Mouse (Mus musculus): ENCODE measurements around the gene Bub1b. TPM values are rescaled to one million over a fixed set of nuclear protein-coding genes. Genes with fewer than 3 reads are reported as not detected.

Gene Bub1b
- total and polyA plus RNA-seq, 2 experiments from 2014 or later: 4.2 to 7.4 TPM

DNA sequence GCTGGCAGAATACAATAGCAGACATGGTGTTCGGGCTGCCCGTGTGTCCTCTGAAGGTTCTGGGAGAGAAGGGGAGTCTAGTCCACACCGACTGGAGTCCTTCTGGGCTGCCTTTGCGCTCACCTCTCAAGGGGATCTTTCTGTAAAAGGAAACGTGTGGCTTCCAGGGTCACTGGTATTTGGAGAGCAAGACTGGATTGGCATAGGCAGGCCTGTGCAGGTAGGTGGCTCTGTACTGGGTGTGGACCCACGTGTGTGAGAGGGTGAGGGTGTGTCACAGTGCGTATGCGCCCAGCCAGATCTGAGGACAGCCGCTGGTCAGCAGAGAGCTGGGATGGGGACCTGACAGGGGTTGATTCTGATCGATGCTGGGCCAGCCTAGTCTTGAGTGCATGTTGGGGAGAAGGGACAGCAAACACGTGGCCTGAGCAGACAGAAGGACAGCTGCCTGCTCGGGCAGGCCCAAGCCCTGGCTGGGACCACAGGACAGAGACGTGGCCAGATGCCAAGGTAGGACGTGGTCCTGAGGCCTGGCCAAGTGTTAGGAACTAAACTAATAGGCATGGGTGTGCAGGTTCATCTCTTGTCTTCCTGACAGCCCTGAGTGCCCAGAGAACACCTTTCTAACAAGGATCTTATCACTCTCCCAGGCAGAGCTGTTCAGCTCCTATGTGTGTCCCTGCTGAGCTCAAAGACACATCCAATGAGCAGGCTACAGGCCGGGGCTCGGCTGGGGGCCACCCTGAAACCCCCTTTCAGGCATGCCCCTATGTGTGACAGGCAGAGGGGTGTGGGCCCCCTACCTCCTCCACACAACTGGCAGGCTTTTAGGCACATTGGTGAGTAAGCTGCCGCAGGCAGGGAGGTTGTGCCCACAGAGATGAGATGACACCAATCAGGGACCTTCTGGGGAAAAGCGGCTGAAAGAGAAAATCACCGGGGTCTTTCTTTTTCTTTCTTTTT is 66.1 kb downstream of the Bub1b start:
- Histone ChIP-seq H3K4me2 (ENCODE audit: low read depth, low read length, poor library complexity, severe bottlenecking) (peak overlapping the region; percentile 79), H3K4me1 (ENCODE audit: insufficient read depth, low read length) (peaks cover 23% of the 10 kb centered on the region), H3K9me3 (ENCODE audit: low read length) (no peaks in the 10 kb centered on the region), H3K27ac (ENCODE audit: low read depth, low read length) (peak overlapping the region; percentile 88), H3K36me3 (ENCODE audit: insufficient read depth, low read length) (no peaks in the 10 kb centered on the region), H3K9ac (replicated peaks; ENCODE audit: low read length, poor library complexity, severe bottlenecking) (peak overlapping the region; percentile 62), H3K27me3 (ENCODE audit: insufficient read depth, low read length) (no peaks in the 10 kb centered on the region), H3K4me3 (ENCODE audit: low read depth, low read length) (peak overlapping the region; percentile 50)
- WGBS: 33% methylated on average over 19 of the region's 19 CpGs
- DNase-seq (ENCODE audit: low spot score): no peak
- peak; percentile 43 for TF ChIP-seq CTCF (IDR thresholded peaks at IDR 0.05)
- peak; percentile 47 for ATAC-seq (ENCODE audit: low FRiP score)

- 75% methylated on average over 3 of the region's 3 CpGs for WGBS
- Histone ChIP-seq H3K4me2 (ENCODE audit: low read depth, low read length, poor library complexity, severe bottlenecking) (peak overlapping the region; percentile 79), H3K27ac (ENCODE audit: low read depth, low read length) (no peak overlapping the region), H3K9ac (replicated peaks; ENCODE audit: low read length, poor library complexity, severe bottlenecking) (no peak overlapping the region), H3K9me3 (ENCODE audit: low read length) (no peaks in the 10 kb centered on the region), H3K4me3 (ENCODE audit: low read depth, low read length) (peak overlapping the region; percentile 50), H3K36me3 (ENCODE audit: insufficient read depth, low read length) (no peaks in the 10 kb centered on the region), H3K4me1 (ENCODE audit: insufficient read depth, low read length) (peaks cover 26% of the 10 kb centered on the region; the same call in 1 of the 2 replicates), H3K27me3 (ENCODE audit: insufficient read depth, low read length) (no peaks in the 10 kb centered on the region)
- no peak for ATAC-seq (ENCODE audit: low FRiP score)
- DNase-seq (ENCODE audit: low spot score): no peak
- TF ChIP-seq CTCF (IDR thresholded peaks at IDR 0.05): no peak
Observed at GRCm38 (mm10) chr2:118664975-118665516, 67.0 kb downstream of the Bub1b start.

DNA sequence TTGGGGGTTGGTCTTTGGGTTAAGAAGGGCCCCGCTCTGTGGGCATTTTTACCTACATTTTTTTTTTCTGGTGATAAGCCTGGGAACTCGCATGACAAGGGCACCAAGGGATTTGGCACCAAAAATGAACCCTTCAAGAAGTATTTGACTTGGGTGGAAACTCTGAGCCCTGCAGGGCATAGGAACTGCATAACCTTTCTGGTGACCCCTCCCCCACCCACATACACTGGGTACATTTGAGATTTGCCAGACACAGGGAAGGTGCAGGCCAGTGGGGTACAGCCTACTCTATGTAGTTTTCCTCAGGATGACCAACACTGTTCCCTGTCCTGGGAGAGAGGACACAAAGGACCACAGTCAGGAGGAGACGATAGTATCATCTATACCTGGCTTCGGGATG is 67.6 kb downstream of the Bub1b start:
- H3K9me3 ChIP-seq (ENCODE audit: low read length): no peaks in the 10 kb centered on the region
- DNase-seq (ENCODE audit: low spot score) (no peak), ATAC-seq (ENCODE audit: low FRiP score) (no peak)
- peak overlapping the region; percentile 79 for H3K4me2 ChIP-seq (ENCODE audit: low read depth, low read length, poor library complexity, severe bottlenecking)
- H3K4me3 ChIP-seq (ENCODE audit: low read depth, low read length): 0 out of 2 replicates have a peak overlapping the region, but pooled peaks have one; percentile 0
- H3K27me3 ChIP-seq (ENCODE audit: insufficient read depth, low read length): no peaks in the 10 kb centered on the region
- no peak overlapping the region for H3K9ac ChIP-seq (replicated peaks; ENCODE audit: low read length, poor library complexity, severe bottlenecking)
- H3K4me1 ChIP-seq (ENCODE audit: insufficient read depth, low read length): peaks cover 26% of the 10 kb centered on the region; the same call in 1 of the 2 replicates
- H3K36me3 ChIP-seq (ENCODE audit: insufficient read depth, low read length): no peaks in the 10 kb centered on the region; the same call in 1 of the 2 replicates
- no peak overlapping the region for H3K27ac ChIP-seq (ENCODE audit: low read depth, low read length)
- WGBS: 83% methylated on average over 4 of the region's 4 CpGs
- no peak for TF ChIP-seq CTCF (IDR thresholded peaks at IDR 0.05)

DNA sequence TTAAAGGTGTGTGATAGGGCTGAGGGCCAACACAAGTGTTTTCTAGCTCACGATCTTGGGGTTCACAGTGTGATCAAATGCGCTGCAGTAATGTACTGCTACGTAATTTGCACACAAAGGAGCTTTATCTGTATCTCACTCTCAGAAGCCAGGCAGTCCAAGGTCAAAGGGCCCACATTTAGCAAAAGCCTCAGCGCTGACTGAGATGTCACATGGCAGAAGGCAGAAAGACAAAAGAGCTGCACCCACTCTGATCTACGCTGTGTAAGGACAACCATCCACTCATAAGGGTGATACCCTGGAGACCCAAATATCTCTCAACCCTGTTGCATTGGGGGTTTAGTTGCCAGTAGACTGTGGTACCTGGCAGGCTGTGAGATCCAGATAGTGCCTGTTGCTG is 69.2 kb downstream of the Bub1b start:
- H3K27ac ChIP-seq (ENCODE audit: low read depth, low read length): no peak overlapping the region
- no peak overlapping the region; the same call in 1 of the 2 replicates for H3K4me2 ChIP-seq (ENCODE audit: low read depth, low read length, poor library complexity, severe bottlenecking)
- no peak overlapping the region for H3K9ac ChIP-seq (replicated peaks; ENCODE audit: low read length, poor library complexity, severe bottlenecking)
- H3K4me3 ChIP-seq (ENCODE audit: low read depth, low read length): no peak overlapping the region
- H3K27me3 ChIP-seq (ENCODE audit: insufficient read depth, low read length): no peaks in the 10 kb centered on the region
- no peak for ATAC-seq (ENCODE audit: low FRiP score)
- DNase-seq (ENCODE audit: low spot score): no peak
- peaks cover 26% of the 10 kb centered on the region; the same call in 1 of the 2 replicates for H3K4me1 ChIP-seq (ENCODE audit: insufficient read depth, low read length)
- WGBS: 79% methylated on average over 5 of the region's 5 CpGs
- H3K9me3 ChIP-seq (ENCODE audit: low read length): no peaks in the 10 kb centered on the region
- no peaks in the 10 kb centered on the region; the same call in 1 of the 2 replicates for H3K36me3 ChIP-seq (ENCODE audit: insufficient read depth, low read length)
- no peak for TF ChIP-seq CTCF (IDR thresholded peaks at IDR 0.05)

DNA sequence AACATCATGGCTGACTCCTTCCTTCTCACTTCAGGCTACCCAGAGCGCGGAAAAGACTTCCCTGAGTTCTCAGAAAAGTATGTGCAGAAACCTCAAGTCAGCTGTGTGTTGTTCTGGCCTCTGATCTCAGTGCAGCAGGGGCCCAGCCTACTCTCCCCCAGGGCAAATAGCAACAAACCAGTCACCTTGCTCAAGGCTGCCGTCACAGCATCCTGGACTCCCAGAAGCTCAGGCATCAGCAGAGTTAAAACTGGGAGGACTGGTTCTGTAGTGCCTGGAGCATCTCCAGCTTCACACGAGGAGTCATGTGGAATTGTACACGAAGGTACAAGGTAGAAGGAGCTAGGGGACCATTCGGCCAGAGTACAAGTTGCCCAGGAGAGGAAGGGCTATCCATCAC is 71.2 kb downstream of the Bub1b start:
- ATAC-seq (ENCODE audit: low FRiP score): no peak
- no peaks in the 10 kb centered on the region for H3K9me3 ChIP-seq (ENCODE audit: low read length)
- H3K4me3 ChIP-seq (ENCODE audit: low read depth, low read length): no peak overlapping the region
- H3K9ac ChIP-seq (replicated peaks; ENCODE audit: low read length, poor library complexity, severe bottlenecking): no peak overlapping the region
- H3K4me1 ChIP-seq (ENCODE audit: insufficient read depth, low read length): peaks cover 23% of the 10 kb centered on the region; the same call in 1 of the 2 replicates
- WGBS: 70% methylated on average over 6 of the region's 6 CpGs
- no peak overlapping the region for H3K27ac ChIP-seq (ENCODE audit: low read depth, low read length)
- TF ChIP-seq CTCF (IDR thresholded peaks at IDR 0.05): no peak
- no peaks in the 10 kb centered on the region for H3K27me3 ChIP-seq (ENCODE audit: insufficient read depth, low read length)
- no peak overlapping the region for H3K4me2 ChIP-seq (ENCODE audit: low read depth, low read length, poor library complexity, severe bottlenecking)
- no peak for DNase-seq (ENCODE audit: low spot score)
- H3K36me3 ChIP-seq (ENCODE audit: insufficient read depth, low read length): no peaks in the 10 kb centered on the region; the same call in 1 of the 2 replicates

- Histone ChIP-seq H3K27me3 (ENCODE audit: insufficient read depth, low read length) (no peaks in the 10 kb centered on the region), H3K9me3 (ENCODE audit: low read length) (no peaks in the 10 kb centered on the region), H3K4me1 (ENCODE audit: insufficient read depth, low read length) (peaks cover 18% of the 10 kb centered on the region; the same call in 1 of the 2 replicates), H3K4me3 (ENCODE audit: low read depth, low read length) (no peak overlapping the region), H3K4me2 (ENCODE audit: low read depth, low read length, poor library complexity, severe bottlenecking) (no peak overlapping the region), H3K27ac (ENCODE audit: low read depth, low read length) (no peak overlapping the region), H3K36me3 (ENCODE audit: insufficient read depth, low read length) (no peaks in the 10 kb centered on the region; the same call in 1 of the 2 replicates), H3K9ac (replicated peaks; ENCODE audit: low read length, poor library complexity, severe bottlenecking) (no peak overlapping the region)
- no peak for ATAC-seq (ENCODE audit: low FRiP score)
- TF ChIP-seq CTCF (IDR thresholded peaks at IDR 0.05): no peak
- DNase-seq (ENCODE audit: low spot score): no peak
- WGBS: 53% methylated on average over 2 of the region's 2 CpGs
Observed at GRCm38 (mm10) chr2:118669785-118670184, 71.8 kb downstream of the Bub1b start.
